Mouse (Mus musculus) neutrophil, adult 5-6 weeks (primary cell): ENCODE results near the gene Mefv. TPM values are rescaled to one million over a fixed set of nuclear protein-coding genes. Genes with fewer than 3 reads are reported as not detected.
"Not testable (repeated sequence)": the region's sequence is repeated elsewhere in the genome, so short reads cannot be mapped to it uniquely, and the experiment has no call there.

ENCODE experiments used
- ATAC-seq: fragments of 151-379, 151-347 bp; 2 replicates; pipeline ENCODE4 v1.8.0; 2017; ENCODE audit warnings: mild to moderate bottlenecking, moderate TSS enrichment; ENCODE audit not compliant: insufficient number of reproducible peaks, poor library complexity, low FRiP score, severe bottlenecking; ENCODE audit errors: extremely low read depth
- total RNA-seq: library from RNA; stranded (forward); fragments of 200-1000 nt; gene quantifications from 2 replicates; pipeline ENCODE4 v1.2.3, GENCODE M21; 2017

Gene Mefv
- total RNA-seq, result 84.0 and 91.3 TPM in 2 replicates

GRCm38 (mm10) chr16:3717980-3718379 lies at the start of gene Mefv:
Mefv (minus strand) TSS chr16:3718097.
- no peak for ATAC-seq

- no peak for ATAC-seq
These were observed 31.1 kb upstream of the Mefv start for GRCm38 (mm10) chr16:3748976-3749375.

- no peak for ATAC-seq
These were observed 27.8 kb upstream of the Mefv start for GRCm38 (mm10) chr16:3745656-3746055.

GRCm38 (mm10) chr16:3744186-3744700 lies 26.3 kb upstream of the Mefv start:
- ATAC-seq, result no peak; the same call in none of the 2 replicates

- peak; percentile 93 for ATAC-seq
These were observed 25.7 kb upstream of the Mefv start, which contains the start of gene Zfp263 for GRCm38 (mm10) chr16:3743503-3744185. Zfp263 (plus strand) TSS chr16:3744093.

- no peak for ATAC-seq
These were observed 24.6 kb upstream of the Mefv start for GRCm38 (mm10) chr16:3742466-3742865.

- no peak for ATAC-seq
These were observed 15.4 kb upstream of the Mefv start for GRCm38 (mm10) chr16:3733198-3733732.

GRCm38 (mm10) chr16:3732612-3733011 lies 14.7 kb upstream of the Mefv start:
- peak; percentile 83 for ATAC-seq

GRCm38 (mm10) chr16:3727980-3728720 lies 10.3 kb upstream of the Mefv start:
- ATAC-seq, result no peak

- ATAC-seq, result peak; percentile 77
These were observed 5.3 kb upstream of the Mefv start for GRCm38 (mm10) chr16:3723231-3723630.

- peak; percentile 87 for ATAC-seq
These were observed 3.2 kb downstream of the Mefv start for GRCm38 (mm10) chr16:3714731-3715130.

GRCm38 (mm10) chr16:3706680-3707079 lies 11.2 kb downstream of the Mefv start:
- peak; percentile 92 for ATAC-seq

GRCm38 (mm10) chr16:3700893-3701292 lies 17.0 kb downstream of the Mefv start:
- no peak for ATAC-seq

GRCm38 (mm10) chr16:3699281-3699680 lies 18.6 kb downstream of the Mefv start:
- ATAC-seq, result peak; percentile 99

GRCm38 (mm10) chr16:3689608-3690007 lies 28.3 kb downstream of the Mefv start:
- not testable (repeated sequence) for ATAC-seq

Other genes with a start within 250 kb of the Mefv start
- gene Olfr161, start 127.1 kb downstream of the Mefv start, total RNA-seq, result under 0.01 and 0.12 TPM in 2 replicates
- 93.8 and 94.7 TPM in 2 replicates for gene Zfp263, start 26.0 kb upstream of the Mefv start, total RNA-seq
- gene Olfr15, start 112.8 kb upstream of the Mefv start, total RNA-seq, result not detected in 2 replicates
- 2.0 and 2.2 TPM in 2 replicates for gene Zfp174, start 129.2 kb upstream of the Mefv start, total RNA-seq
- 77.7 and 107 TPM in 2 replicates for gene Naa60, start 154.3 kb upstream of the Mefv start, total RNA-seq
- gene Zfp597, start 166.5 kb upstream of the Mefv start, total RNA-seq, result 55.5 and 60.9 TPM in 2 replicates
- 3.2 and 7.3 TPM in 2 replicates for gene Gm20695, start 166.6 kb upstream of the Mefv start, total RNA-seq
- gene 1700037C18Rik, start 190.6 kb upstream of the Mefv start, total RNA-seq, result 5.9 and 15.6 TPM in 2 replicates
- gene Cluap1, start 190.7 kb upstream of the Mefv start, total RNA-seq, result 37.4 and 52.8 TPM in 2 replicates